Mouse (Mus musculus) right cerebral cortex, adult 18-20 months (tissue): Measurements from ENCODE around the gene Polr1c.

Experiments
- DNase-seq: peaks from one replicate; pipeline ENCODE4 v3.0.0; 2022; ENCODE audit warnings: mixed read lengths

The Polr1c gene

DNA sequence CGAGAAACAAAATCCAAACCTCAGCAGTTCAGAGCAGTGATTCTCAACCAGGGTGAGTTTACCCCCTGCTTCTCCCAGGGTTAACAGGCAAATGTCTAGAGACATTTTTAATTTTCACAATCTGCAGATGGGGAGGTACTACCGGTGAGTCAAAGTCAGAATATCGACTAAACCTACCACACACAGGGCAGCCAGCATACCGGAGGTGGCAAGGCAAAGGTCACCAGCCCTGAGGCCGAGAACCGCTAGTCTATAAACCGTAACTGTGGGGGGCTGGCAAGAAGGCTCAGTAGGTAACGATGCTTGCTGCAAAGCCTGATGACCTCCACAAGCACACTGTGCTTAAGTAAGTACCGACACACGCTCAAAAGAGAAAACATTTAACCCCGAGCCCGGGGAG lies 17.6 kb upstream of the Polr1c start:
- no peak for DNase-seq

DNA sequence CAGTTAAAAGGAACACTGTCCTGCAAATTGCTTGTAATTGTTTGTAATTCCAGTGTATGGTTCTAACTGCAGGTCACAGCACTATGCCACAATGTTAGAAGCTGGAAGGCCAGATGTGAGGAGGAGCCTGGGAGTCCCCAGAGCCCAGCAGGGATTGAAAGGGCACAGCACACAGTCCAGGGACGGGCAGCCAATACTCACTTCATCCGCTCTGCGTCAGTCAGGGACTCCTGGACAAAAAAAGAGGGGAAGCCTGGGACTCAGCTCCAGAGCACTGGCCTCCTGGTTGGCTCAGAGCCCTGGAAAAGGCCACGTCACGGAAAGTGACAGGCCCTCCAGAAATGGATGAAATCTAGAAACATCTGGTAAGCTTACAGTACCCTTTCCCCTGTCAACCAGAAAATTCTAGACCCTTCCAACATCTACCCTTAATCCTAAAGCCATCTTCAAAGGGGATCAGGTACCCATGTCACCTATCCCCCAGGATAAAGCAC lies 14.4 kb upstream of the Polr1c start:
- no peak for DNase-seq

DNA sequence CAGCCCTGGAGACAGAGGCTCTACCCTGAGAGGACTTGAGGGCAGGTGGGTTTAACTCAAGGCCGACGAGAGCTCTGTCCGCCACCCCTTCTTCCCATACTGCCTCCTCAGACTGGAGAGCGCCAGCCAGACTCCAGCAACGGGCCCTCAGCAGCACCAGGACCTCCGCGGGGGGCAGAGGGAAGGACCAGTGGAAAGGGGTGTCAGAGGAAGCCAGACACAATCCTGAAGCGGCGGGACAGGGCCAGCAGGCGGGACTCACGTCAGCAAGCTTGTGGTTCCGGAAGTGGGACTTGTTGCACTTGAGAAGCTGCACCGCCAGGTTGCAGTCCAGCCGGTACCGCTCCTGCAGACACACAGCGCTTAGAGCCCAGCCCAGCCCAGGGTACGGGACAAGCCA lies 11.8 kb upstream of the Polr1c start:
- DNase-seq = no peak

DNA sequence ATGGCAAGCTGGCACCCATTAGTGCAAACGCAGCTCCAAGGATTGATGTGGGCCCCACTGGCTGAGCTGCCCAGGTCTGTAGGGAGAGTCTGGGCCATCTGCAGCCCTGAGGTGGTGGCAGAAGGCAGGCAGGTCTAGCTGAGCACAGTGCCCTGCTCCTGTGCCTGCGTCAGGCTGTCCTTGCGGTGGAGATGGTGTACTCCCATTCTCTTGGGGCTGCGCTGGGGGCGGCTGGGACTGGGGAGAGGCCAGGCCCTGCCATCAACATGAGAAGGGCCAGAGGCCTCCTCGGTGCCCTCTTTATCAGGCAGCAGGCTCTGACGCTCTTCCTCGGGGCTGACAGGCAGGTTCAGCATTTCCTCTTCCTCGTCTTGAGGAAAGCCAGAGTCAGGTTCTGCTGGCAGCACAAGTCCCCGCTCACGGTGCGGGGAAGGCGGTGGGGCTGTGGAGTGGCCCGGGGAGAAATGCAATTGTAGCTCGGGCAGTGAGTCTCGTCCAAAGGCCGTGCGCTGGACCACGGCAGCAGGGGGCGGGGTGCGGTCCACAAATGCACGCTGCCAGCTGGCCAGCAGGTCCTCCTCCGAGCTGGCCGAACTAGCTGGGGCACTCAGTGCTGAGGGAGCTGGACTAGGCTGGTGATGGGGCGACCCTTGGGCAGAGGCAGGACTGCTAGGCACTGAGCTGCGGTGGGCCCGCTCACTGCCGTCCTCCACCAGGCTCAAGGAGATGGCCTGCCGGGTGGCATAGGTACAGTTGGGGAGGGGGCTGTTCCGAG lies 10.6 kb upstream of the Polr1c start:
- no peak for DNase-seq

DNA sequence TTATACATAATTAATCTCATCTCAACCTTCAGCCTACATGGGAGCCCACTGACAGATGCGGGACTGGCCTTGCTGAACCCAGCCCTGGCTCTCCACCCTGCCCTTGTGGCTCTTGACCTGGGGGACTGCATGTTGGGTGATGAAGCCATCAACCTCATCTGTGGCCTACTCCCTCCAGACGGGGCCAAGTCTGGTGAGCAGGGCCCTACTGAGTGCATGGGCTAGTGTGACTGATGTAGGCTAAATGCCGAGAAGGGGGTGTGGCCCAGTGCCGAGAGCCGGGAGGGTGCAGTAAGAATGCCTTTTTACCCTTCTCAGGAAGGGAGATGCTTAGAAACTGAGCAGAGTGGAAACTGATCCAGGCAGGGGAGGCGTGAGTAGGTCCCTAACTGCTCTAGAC lies 7.3 kb upstream of the Polr1c start:
- no peak for DNase-seq

DNA sequence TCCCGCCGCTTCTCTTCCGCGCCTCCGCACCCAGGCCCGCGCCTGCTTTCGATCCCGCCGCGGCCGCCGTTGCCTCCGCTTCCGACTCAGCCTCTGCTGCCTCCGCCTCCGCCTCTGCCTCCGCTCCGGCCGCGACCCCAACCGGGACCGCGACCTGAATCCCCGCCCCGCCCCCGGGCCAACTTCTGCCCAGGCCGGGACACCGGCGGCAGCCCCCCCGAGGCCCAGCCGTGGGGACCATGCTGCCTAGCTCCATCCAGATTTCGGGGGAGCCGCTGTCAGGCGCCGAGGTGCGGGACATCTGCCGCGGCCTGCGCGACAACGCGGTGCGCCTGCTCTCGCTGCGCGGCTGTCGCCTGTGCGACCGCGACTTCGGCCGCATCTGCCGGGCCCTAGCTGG lies 6.3 kb upstream of the Polr1c start:
- DNase-seq = peak; percentile 45

DNA sequence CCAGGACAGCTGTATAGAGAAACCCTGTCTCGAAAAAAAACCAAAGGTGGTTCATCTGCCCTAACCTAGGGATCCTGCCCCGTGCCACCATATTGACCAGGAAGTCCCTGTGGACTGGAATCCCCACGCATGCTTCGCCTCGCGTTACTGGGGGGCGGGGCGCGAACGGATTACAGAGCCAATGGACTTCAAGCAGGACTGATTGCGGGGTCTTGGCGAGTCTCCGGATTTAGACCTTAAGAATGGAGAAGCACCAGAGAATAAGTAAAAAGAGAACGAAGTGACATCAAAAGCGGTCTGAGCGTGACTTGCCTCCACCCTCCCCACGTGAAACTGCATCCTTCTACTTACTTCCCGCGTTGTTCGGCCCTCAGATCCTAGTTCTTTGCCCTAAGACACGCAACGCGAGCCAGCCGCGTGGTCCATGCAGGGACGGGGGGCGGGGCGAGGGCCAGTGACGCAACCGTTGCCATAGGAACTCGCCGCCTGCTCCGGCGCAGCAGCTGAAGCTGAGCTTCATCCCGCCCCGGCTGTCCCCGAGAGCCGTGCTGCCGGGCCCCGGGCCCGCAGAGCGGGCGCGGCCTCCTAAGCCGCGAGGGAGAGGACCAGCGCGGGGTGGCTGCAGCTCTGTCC lies 5.7 kb upstream of the Polr1c start, which contains the start of gene Lrrc73:
Gene Lrrc73 (plus strand): TSS at position 80 of the 633 bp plus-strand sequence.
- peak; percentile 95 for DNase-seq

DNA sequence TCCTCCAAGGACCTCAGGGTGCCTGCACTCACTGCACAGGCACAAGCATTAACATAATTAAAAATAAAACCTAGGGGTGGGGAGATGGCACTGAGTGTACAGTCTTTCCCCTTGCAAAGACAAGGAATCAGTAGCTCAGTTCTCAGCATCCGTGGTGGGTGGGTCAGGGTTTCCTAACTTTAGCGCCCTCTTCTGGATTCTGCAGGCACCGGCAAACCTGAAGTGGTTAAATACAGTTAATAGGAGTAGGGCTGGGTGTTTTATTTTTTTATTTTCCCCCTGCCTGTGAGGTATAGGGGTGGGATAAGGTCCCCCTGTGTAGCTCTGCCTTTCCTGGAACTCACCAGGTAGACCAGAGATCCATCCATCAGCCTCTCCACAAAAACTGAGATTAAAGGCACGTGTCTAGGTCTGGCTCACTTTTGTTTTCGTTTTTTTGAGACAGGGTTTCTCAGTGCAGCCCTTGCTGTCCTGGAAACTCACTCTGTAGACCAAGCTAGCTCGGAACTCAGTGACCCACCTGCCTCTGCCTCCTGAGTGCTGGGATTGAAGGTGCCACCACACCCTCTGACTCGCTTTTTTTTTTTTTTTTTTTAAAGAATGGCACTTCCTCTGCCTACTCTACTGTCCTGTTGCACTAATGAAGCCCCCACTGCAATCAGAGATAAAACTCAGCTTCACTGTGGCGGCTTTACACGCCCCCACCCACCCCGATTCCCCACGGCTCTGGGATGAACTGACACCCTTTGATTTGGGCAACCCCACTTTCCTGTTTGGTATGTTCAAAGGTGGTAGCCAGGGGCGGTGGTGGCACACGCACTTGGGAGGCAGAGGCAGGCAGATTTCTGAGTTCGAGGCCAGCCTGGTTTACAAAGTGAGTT lies 5.0 kb upstream of the Polr1c start:
- no peak for DNase-seq

DNA sequence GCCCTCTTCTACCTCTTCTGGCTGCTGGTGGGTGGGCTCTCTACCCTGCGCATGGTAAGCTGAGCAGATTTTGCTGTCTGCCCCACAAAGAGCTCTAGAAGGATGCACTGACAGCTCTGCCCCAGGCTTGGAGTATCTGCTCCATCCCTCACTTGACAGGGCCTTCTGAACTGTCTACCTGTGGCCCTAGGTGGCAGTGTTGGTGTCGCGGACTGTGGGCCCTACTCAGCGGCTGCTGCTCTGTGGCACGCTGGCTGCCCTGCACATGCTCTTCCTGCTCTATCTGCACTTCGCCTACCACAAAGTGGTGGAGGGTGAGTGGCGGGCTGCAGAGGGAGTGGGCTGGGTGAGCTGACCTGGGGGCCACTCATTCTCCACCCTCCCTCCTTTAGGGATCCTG lies 3.3 kb upstream of the Polr1c start:
- DNase-seq = no peak

DNA sequence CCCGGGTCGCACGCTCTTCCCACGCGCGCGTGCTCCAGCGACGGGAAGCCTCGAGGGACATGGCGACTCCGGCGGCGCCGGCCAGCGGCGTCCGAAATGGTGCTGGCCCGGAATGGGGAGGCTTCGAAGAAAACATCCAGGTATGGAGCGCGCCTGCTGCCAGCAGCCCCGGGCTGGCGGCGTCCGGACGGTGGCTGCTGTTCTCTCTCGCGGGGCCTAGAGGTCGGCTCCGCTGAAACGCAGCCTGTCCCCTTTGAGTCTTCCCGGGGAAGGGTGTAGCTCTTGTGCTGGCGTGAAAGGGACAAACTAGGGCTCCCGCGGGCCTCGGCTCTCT lies 302 bp upstream of the Polr1c start:
- no peak for DNase-seq

DNA sequence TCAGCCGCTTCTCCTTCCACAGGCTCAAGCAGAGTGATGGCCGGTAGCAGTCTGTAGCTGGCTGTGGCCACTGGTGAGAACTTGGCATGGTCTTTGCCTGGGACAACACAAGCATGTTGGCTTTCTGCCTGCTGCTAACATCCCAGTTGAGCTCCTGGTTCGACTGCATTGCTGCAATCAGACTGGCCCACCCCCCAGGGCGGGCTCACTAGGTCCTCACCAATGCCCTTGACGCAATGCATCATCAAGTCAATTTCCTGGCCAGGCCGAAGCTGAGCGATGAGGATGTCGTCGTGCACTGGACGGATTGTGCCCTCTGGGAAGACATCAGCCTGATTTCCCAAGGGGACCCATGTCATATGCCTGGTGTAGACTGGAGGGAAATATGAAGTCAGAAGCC lies 3.3 kb downstream of the Polr1c start:
- DNase-seq = no peak

DNA sequence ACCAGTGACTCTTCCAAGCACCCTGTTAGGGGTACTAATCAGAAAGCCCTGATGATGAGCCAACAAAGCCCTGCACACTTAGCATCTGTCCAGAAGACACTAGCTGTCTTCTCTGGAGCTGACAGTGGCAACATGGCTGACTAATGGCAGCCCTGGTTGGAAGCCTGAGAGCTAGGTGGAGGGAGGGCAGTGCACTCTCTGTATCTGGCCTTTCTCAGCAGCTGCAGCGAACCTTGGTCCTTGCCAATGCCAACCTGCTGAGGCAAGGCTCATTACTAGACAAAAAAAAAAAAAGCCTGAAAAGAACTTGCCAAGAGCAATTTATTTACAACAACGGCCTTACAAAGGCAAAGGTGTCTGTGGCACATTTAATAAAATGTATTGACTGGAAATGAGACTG lies 4.2 kb downstream of the Polr1c start:
- DNase-seq = no peak

DNA sequence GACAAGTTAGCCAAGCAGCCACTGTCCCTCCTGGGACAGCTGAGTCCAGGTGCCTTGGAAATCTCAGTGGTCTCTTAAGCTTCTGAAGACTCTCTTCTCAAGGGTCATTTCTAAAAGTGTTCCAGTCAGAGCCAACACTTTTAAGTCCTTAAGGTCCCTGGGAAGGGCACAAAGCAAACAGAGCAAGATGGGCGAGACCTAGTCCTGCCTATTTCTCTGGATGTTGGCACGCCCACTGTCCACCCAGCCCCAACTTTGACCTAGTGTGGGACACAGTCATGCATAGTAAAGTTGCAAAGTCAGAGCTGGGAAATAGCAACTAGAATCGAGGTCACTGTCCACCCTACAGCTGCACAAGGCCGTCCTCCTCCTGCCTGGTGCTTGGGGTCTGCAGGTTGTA lies 4.9 kb downstream of the Polr1c start:
- DNase-seq = no peak

DNA sequence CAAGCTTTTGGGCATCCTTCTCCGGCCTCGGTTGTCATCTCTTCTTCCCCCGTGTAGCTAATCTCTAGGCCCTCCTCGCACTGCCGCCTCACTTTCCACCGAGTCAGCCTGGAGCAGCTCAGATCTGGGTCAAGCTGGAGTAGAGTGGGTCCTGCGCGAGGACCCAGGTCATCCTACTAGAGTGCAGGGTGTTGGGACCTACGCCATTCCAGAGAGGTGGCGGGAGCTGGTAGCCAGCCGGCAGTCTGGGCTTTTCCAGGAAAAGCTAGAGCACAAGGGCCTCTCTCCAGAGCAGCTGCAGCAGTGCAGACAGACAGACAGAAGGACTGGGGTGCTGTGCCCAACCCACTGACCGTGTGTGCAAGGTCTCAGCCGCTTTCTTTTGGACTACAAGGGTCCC lies 5.6 kb downstream of the Polr1c start:
- DNase-seq = no peak

DNA sequence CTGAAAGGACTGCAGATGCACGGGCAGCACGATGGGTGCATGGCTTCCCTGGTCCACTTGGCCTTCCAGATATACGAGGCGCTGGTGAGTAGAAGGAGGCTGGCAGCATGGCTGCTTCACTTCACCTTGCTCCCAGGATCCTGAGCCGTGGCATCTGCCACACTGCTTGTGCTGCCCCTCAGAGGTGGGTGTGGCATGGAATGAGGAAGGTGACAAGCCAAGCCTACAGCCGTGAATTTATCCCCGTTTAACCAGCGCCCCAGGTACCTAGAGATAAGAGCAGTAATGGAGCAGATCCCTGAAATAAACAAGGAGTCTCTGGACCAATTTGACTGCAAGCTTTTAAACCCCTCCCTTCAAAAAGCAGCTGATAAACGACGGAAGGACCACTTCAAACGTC lies 6.4 kb downstream of the Polr1c start:
- no peak for DNase-seq

DNA sequence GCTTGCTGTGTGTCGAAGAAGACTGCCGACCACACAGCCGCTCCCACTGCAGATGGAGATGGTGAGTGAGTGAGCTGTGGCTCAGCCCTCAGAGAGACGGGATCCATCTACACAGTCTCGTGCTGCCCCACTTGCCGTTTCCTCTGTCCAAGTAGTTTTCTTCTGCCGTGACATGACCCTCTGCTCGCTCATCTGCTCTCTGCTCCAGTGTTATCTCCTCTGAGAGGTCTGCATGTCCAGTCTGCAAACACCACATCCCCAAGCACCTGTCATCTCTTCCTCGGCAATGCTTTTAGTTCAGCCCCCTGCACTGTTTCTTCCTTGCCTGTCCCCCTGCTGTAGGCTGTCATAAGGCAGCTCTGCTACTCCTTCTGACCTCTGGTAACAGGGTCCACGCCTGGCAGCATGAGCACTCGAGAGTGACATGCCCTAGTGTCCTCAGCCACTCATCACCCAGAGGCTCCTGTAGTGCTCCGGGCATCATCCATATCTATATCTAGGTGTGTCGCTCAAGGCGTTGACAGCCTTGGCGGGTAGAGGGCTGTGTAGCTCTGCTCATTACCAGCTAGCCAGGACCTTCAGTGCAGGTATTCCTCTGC lies 8.2 kb downstream of the Polr1c start:
- DNase-seq = no peak

DNA sequence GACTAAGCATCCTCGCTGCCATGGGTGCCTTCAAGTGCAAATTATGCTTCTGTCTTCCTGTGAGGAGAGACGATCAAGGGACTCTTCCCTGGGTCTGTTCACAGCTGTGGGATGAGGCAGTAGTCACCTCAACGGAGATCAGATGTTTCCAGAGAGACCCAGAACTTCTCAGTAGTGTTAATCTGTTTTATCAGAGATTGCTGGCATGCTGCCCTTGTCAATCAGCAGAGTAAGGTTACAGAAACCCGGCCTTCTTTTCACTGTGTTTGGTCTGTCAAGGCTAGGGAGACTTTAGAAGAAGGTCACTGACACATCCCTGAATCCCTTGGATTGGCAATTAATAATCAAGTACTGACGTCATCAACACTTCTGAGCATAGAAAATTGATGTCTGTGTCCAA lies 10.4 kb downstream of the Polr1c start:
- DNase-seq = no peak

DNA sequence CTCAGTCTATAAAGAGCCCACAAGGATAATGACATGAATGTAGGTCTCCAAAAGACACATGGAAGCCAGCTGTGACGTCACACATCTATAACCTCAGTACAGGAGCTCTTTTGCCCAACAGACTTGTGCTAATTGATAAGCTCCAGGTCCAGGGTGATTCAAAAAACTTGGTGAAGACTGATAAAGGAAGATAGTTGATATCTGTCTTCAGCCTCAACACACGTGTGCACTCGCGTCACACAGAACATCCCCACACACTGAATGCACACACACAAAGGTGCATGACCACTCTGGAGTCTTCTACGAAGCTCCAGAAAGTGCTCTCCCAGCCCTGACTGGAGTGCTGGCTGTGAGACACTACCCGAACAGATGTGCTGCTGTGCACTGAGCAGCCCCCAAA lies 10.8 kb downstream of the Polr1c start:
- DNase-seq = no peak

DNA sequence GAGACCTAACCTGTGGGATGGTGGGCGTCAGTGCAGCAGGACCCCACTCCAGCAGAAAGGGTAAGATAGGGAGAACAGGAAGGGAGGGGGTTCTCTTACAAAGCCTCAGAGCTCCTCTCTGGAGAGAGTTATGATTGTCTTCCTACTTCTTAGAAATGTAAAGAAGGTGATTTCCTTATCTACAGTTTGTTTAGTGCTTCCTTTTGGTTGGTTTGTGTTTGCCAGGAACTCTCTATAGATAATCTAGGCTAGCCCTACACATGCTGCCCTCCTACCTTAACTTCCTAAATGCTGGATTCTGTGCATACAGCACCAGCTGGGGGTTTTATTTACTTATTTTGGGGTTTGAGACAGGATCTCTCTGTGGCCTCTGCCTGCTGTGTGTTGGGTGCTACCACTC lies 11.8 kb downstream of the Polr1c start:
- no peak for DNase-seq

DNA sequence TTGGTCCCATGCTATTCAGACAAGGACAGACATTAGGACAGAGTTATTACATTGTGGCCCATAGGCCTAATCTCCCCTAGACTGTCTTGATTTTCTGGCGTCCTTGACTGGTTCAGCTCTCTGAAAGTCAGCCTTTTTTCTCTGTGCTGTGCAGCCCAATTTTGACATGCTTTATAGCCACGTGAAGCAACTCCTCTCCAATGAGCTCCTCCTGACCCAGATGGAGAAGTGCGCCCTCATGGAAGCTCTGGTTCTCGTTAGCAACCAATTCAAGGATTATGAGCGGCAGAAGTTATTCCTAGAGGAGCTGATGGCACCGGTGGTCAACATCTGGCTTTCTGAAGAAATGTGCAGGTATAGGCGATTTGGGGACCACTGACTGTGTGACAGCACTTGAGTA lies 20.3 kb downstream of the Polr1c start:
- DNase-seq = no peak

DNA sequence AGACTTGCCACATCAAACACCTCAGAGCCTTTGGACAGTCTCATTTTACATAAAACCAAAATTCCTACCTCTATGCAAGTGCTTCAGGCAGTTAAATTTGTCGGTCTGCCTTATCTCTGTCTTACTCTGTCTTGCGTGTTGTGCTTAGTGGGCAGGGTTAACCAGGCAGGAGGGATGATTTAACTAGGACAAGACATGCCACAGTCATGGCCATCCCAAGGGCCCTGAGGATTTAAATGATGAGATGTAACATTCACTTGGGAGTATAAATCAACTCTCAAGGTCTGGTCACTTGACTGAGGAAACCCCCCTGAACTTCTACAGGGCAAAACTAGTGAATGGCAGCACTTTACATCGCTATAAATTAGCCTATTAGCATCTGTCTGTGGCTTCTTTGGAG lies 26.3 kb downstream of the Polr1c start:
- DNase-seq = no peak

DNA sequence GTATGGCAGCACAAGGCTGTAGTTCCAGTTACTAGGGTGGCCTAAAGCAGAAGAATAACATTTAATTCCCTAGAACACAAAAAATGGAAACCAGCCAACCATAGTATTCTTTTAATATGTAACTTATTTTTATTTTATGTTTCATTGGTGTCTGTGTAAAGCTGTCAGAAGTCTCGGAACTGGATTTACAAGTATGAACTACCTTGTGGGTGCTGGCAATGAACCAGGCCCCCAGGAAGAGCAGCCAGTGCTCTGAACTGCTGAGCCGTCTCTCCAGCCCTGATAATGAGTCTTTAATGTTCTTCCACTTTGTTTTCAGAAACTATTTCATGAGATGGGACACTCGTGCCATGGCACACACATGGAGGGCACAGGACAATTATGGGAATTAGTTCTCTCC lies 37.3 kb downstream of the Polr1c start:
- no peak for DNase-seq

DNA sequence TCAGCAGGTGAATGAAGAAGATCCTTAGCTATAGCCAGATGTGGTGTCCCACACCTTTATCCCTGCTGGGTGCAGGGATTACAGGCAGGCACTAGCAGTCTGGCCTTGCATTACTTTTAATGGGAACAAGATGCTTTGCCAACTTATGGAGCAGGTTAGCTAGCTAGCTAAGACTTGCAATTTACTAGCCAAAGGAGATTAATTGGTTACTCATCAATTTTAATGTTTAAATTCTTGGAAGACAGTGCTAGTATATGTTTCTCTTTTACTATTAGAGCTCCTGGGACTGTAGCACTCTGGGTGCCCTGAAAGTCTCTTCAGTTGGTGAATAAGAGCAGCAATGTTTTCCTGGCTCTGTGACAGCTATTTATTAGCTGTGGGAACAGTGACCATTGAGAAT lies 41.2 kb downstream of the Polr1c start:
- no peak for DNase-seq
